Mouse (Mus musculus) naive thymus-derived CD4-positive, alpha-beta T cell, adult 2 months (primary cell): ENCODE data around the gene Bcat1.

Experiments
- DNase-seq: peaks from one replicate; pipeline ENCODE4 v3.0.0-alpha.2; 2011; ENCODE audit warnings: low read depth

Gene Bcat1

DNA sequence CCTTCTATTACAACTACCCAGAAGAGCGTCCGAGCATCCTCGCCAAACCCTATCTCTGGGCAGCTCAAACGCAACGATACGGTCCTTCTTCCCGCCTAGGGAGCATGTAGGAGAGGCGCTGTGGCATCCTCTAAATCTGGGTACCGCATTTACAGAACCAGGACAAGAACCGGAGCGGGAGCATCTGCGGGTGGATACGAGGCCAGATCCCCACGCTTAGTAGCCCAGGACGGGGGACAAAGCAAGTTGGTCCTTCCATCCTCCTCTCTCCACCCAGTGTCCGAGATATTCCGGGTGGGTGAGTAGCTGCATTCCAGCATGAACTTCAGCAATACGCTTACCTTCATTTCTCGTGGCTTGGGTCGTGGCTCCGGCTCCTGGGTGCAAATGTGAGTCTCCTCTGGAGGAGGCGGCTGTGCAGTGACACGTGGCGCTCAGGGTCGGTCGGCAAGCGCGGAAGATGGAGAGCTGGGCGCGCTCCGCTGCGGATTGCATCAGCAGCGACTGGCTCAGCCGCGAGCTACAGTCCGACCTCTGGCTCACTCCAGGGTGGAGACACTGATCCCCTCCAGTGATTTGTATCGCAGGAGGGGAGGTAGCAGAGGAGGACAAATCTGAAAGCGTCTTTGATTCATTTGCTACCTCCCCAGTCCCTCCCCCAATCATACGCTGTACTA is at the start of gene Bcat1:
Bcat1 (minus strand) TSS at position 637 of the 677 bp plus-strand sequence.
- DNase-seq, result peak; percentile 39

GRCm38 (mm10) chr6:145125591-145126113 is 49.7 kb upstream of the Bcat1 start:
- no peak for DNase-seq

- no peak for DNase-seq
Observed at GRCm38 (mm10) chr6:145124621-145125020, 48.6 kb upstream of the Bcat1 start.

DNA sequence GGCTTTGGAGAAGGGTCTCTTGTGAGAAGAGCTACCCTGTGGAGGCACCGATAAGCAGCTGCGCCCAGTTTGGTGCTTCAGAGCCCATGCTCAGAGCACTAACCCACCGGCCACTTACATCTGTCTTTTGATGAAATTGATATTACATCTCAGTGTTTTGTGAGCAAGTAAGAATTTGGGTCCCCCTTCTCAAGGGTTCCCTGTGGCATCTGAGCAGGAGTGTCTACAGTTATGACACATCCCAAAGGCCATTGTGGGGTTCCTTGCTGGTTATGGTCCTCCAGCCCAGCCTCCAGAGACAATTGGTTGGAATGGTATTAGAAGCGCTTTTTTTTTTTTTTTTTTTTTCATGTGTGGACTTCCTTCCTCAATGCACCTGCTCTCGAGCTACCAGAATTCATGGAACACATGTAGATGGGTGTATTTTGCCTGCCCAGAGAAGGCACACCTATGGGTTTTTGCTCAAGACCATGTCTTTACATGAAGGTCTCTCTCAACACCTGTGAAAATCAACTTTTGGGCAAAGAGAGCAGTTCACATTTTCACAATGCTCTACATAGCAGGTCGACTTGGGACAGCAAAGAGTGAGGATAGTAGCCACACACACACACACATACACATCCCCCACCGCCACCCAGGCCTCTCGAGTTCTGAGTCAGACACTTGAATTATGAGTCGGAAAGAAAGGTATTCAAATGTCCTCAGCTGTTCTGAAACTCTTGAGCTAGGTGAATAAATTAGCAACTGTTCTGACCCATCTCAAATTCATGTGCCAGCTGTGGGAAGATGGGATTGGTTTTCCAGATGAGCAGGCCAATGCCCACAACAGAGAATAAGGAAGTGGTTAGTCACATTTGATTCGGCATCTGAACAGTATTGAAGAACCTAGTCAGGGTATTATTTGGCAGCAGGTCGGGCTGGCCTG is 47.4 kb upstream of the Bcat1 start:
- DNase-seq, result peak; percentile 50

- DNase-seq, result peak; percentile 55
Observed at GRCm38 (mm10) chr6:145122423-145123059, 46.6 kb upstream of the Bcat1 start.

GRCm38 (mm10) chr6:145121590-145122420 is 45.8 kb upstream of the Bcat1 start:
- peak; percentile 68 for DNase-seq

GRCm38 (mm10) chr6:145120787-145121589 is 45.0 kb upstream of the Bcat1 start:
- DNase-seq, result peak; percentile 78

DNA sequence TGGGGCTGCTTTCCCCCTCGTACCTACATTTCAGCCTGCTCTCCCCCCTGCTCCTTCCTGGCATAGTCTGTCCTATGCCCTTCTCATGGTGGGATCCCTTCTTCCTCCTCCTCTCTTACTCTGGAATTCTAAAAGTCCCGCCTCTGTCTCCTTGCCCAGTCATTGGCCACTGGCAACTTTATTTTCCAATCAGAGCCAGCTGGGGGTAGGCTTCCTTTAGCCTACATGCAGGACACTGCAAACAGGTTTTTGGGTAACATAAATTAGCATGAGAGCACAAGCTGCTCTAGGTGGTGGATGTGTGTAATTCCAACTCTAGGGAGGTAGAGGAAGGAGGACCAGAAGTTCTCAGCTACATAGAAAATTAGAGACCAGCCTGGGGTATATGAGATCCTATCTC is 44.1 kb upstream of the Bcat1 start:
- DNase-seq, result no peak

DNA sequence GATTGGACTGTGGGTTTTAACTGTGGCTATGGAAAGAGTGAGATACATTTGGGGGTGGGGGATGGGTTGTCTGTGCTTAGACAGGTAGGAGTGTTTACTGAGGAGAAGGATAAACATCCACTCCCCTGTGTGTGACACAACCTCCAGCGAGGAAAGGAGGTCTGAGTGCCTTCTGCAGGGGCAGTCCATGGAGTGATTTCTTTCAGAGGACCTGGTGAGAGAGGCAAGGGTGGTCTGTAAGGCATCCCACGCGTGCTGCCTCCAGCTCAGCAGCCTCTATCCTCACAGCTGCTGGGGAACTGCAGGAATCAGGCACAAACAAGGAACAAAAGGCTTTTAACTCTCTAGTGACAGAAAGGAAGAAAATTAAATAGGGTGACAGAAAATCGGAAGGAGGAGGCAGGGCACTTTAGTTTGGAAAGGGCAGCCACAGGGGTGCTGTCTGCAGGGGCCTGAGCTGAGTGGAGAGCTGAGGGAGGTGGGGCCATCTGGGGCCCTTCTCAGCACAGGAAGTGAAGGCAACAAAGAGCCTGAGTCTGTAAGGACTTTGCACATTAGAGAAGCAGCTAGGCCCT is 40.2 kb upstream of the Bcat1 start:
- DNase-seq, result peak; percentile 45

DNA sequence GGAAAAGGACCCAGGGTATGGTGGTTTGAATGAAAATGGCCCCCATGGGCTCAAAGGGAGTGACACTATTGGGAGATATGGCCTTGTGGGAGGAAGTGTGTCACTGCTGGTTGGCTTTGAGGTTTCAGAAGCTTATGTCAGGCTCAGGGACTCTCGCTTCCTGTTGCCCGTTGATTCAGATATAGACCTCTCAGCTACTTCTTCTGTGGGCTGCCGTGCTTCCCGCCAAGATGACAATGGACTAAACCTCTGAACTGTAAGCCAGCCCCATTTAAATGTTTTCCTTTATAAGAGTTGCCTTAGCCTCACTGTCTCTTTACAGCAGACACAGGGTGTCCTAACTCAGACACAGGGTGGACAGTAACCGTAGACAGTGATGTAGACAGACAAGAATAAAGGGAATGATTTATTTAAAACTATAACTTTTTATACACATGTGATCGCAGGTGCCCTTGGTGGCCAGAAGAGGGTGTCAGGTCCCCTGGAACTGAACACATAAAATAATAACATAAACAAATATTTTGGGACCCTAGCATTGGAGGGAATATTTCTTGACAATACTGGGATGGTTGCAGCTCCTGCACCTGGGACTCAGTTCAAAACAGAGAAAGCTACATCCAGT is 39.6 kb upstream of the Bcat1 start, which contains the start of gene Lrmp:
Lrmp (plus strand) TSS at position 178 of the 622 bp plus-strand sequence.
- DNase-seq, result peak; percentile 72

- DNase-seq, result no peak
Observed at GRCm38 (mm10) chr6:145114561-145114960, 38.6 kb upstream of the Bcat1 start.

DNA sequence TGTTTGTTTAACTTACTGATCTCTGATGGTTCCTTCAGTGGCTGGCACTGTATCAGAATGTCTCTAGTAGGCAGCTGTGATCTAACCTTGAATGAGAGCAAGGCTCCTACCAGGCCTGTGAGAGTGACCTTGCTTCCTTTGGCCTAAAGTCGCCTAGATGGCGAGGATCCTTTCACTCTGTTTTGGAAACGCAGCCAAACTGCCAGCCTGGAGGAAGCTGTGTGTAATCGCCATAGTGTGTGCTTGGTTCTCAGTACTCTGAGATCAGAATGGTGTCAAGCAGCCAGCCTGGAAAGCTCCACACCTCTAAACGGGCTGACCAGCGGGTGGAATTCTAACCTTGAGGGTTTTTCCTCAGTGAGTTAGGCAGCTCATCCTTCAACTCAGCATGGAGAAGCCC is 36.9 kb upstream of the Bcat1 start:
- DNase-seq, result no peak

DNA sequence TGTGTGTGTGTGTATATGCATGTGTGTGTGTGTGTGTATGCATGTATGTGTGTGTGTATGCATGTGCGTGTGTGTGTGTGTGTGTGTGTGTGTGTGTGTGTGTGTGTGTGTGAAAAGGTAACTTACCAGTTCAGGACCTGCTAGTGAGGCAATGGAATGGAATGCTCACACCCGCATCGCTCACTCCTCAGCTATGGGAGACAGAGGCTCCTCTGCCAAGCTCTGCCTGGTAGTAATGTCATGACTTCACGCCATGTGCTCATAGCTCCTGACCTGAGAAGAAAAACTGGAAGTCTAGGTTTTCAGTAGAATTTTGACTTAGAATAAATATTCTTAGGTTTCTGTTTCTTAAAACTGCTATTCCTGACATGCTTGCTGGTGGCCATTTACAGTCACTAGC is 34.8 kb upstream of the Bcat1 start:
- DNase-seq, result no peak

DNA sequence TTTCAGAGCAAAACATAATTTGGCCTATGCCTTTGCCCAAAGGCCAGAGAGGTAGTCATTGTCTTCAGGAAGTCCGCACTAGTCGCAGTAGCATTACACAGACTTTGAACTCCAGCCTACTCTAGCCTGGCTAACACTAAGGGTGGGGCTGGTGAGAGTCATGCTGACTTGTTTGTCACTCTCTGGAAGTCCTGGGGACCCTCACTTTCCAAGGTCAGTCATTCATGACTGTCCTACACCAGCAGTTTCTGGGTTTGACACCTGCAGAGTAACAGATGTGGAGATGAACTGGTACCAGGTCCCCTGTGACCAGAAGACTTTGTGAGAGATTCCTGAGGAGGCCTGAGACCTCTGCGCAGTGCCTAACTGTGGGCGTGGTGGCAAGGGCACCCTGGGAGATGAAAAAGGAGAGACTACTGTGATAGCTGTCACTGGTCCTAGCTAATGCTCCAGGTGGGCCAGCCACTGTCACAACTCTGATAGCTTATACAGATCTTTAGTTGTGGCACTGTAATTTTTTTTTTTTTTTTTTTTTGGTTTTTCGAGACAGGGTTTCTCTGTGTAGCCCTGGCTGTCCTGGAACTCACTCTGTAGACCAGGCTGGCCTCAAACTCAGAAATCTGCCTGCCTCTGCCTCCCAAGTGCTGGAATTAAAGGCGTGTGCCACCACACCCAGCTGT is 30.3 kb upstream of the Bcat1 start:
- DNase-seq, result no peak

DNA sequence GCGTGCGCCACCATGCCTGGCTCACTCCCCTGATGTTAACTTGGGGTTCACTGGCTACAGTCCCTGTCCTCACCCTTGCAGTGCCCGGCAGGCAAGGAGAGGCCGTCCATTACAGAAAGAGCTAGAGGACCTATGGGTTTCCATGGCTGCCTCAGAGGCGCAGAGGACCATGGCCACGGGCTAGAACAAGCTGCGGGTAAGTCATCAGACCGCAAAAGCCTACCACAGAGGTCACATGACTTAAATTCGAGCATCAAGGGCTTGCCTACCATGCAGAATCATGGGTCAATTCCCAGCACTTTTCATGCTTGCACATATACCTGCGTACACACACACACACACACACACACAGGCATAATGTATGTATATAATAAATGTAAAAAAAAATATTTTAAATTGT is 29.5 kb upstream of the Bcat1 start:
- DNase-seq, result peak; percentile 43

DNA sequence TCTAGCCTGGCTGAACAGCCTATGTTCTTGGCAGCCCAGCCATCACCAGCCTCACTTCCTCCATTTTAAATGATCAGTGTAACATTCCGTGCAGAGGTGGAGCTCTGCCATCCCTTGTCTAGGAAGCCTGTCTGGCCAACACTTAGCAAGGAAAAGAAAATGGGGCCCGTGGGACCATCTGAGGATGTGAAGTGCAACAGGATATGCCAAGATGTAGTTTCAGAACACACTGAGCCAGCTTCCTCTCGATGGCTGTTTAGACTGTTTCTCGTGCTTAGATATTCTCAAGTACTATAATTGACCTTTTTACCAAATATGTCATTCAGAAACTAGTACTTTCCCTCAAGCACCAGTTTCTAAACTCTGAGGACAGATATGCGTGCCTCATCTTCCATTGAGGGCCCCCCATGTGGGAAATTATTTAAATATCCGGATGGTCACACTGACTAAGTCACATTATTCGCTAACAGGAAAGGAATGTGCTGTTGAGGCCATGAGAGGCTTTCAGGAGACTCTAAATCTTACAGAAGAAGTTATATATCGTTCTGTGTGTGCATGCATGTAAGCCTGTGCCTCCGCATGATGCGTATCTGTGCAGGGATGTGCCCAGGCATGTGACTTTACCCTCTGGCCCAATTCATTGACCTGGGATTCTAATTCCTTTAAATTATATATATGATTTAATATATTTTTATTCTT is 28.4 kb upstream of the Bcat1 start:
- peak; percentile 47 for DNase-seq

DNA sequence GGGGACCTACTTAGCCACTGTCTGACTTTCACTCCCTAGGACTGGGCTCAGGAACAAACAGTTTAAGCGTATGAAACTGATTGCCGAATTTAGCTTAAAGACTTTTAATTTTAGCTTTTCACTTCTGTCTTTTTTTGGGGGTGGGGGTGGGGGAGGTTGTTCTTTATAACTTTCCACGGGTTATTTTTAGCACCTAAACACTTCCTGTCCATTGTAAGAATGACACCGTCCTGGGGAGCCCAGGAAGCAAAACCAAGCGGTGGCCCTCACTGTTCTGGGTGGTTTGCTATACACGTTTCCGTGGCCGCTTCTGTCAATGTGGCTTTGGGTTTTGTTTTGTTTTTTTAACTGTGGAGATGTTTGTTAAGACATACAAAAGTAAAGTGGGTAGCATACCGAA is 24.9 kb upstream of the Bcat1 start:
- peak; percentile 57 for DNase-seq

GRCm38 (mm10) chr6:145094431-145094830 is 18.4 kb upstream of the Bcat1 start:
- no peak for DNase-seq
